In genomic region chr10:120686123-120686522, GRCm38 (mm10) we compare ENCODE assay signal across 11 mouse cellular contexts.
DNase-seq lines count a peak whose midpoint lies in the region; ATAC-seq and TF ChIP-seq lines count a peak whose summit lies in the region.
"Had no signal": no experiment of that assay in that cellular context is flagged by ENCODE, and none has a peak within 500 bp of the region (broad histone marks: within the 10 kb centered on the region; RNA-seq: fewer than 3 reads in every experiment).

No protein-coding gene starts in this region.

- no peak overlapping the region for H3K4me3 ChIP-seq in heart, postnatal 0 days (ENCODE audit: low read depth, low read length)
- H3K4me3 ChIP-seq: midbrain, embryonic 13.5 days had no signal

- no peaks in the 10 kb centered on the region for H3K36me3 ChIP-seq in heart, postnatal 0 days (replicated peaks; ENCODE audit: control insufficient read depth, insufficient read depth, low read length)
- H3K36me3 ChIP-seq: midbrain, embryonic 13.5 days had no signal

- no peaks in the 10 kb centered on the region for H3K9me3 ChIP-seq in heart, postnatal 0 days (replicated peaks; ENCODE audit: control insufficient read depth, low read length)
- H3K9me3 ChIP-seq: midbrain, embryonic 13.5 days had no signal

- ATAC-seq in heart, postnatal 0 days (ENCODE audit: insufficient read depth, low read depth): peak; percentile 30; the same call in 1 of the 2 replicates
- peak; percentile 95 for ATAC-seq in granulocyte monocyte progenitor cell, adult 5-6 weeks (replicated peaks; ENCODE audit: poor library complexity, severe bottlenecking)
- ATAC-seq: midbrain, embryonic 13.5 days had no signal

- WGBS in heart, postnatal 0 days: 21% methylated on average over 10 of the region's 10 CpGs

- no peak for DNase-seq in heart, postnatal 0 days (ENCODE audit: low spot score)
- no peak for DNase-seq in heart, postnatal 10 days
- DNase-seq in 416B (ENCODE audit: low read depth): peak; percentile 99
- DNase-seq in lung, postnatal 36 days: peak; percentile 11
- DNase-seq in cerebellum, postnatal 25 days: no peak
- no peak for DNase-seq in gastrocnemius, postnatal 10 days
- no peak for DNase-seq in right cerebral cortex, postnatal 4 days
- DNase-seq: retina, postnatal 1 day had no signal

- intact Hi-C loops in heart, postnatal 10 days (cut with DNase I): no loop called here

- H3K27me3 ChIP-seq in heart, postnatal 0 days (ENCODE audit: control insufficient read depth, insufficient read depth, low read length): no peaks in the 10 kb centered on the region
- H3K27me3 ChIP-seq: CH12.LX had no signal

- no peak overlapping the region for H3K4me2 ChIP-seq in heart, postnatal 0 days (ENCODE audit: low read depth, low read length)
- H3K4me2 ChIP-seq: midbrain, embryonic 13.5 days had no signal

- H3K9ac ChIP-seq in heart, postnatal 0 days (replicated peaks; ENCODE audit: low read depth, low read length): no peak overlapping the region
- H3K9ac ChIP-seq: midbrain, embryonic 13.5 days had no signal

- 0 out of 2 replicates have a peak, but pooled peaks have one; percentile 18 for TF ChIP-seq EP300 in heart, postnatal 0 days (IDR thresholded peaks at IDR 0.05; ENCODE audit: low read depth)

- no peak for TF ChIP-seq CTCF in heart, postnatal 0 days (IDR thresholded peaks at IDR 0.05; ENCODE audit: low read depth)

- 0 out of 2 replicates have a peak overlapping the region, but pooled peaks have one; percentile 4 for H3K27ac ChIP-seq in heart, postnatal 0 days (ENCODE audit: low read depth)
- H3K27ac ChIP-seq: midbrain, embryonic 13.5 days had no signal

- H3K4me1 ChIP-seq in heart, postnatal 0 days (ENCODE audit: control insufficient read depth, insufficient read depth): 0 out of 2 replicates have a peak, but pooled peaks cover 8% of the 10 kb centered on the region
- H3K4me1 ChIP-seq: midbrain, embryonic 13.5 days had no signal

Comparison
In these comparisons a context has a peak if more than half of its experiments do, and no peak if none do; other contexts are left out.
1. DNase-seq: peak in 416B (single experiment) and lung, postnatal 36 days (single experiment); none in heart, postnatal 0 days (single experiment), heart, postnatal 10 days (0 of 2), cerebellum, postnatal 25 days (0 of 2), gastrocnemius, postnatal 10 days (single experiment) and right cerebral cortex, postnatal 4 days (single experiment).